Mouse (Mus musculus) intestine, embryonic 15.5 days (tissue): ENCODE data around the gene Pde4b. TPM values are rescaled to one million over a fixed set of nuclear protein-coding genes. Genes with fewer than 3 reads are reported as not detected.

ENCODE experiments used
- ATAC-seq: fragments of 200-750 bp; cut with Nextera tagmentation; 2 replicates; pipeline ENCODE4 v1.8.0; 2017; ENCODE audit warnings: moderate TSS enrichment, moderate library complexity
- H3K27ac ChIP-seq: fragments of 300-500 bp; sonication (generic); 2 replicates; pipeline ENCODE4 v1.5.1; 2015; ENCODE audit warnings: mild to moderate bottlenecking, inconsistent platforms
- H3K27me3 ChIP-seq: fragments of 300-500 bp; sonication (generic); replicated peaks from 2 replicates; pipeline ENCODE4 v1.6.1; 2015; ENCODE audit warnings: inconsistent platforms
- H3K36me3 ChIP-seq: fragments of 300-500 bp; sonication (generic); 2 replicates; pipeline ENCODE4 v1.6.1; 2015; ENCODE audit warnings: inconsistent platforms
- H3K4me1 ChIP-seq: fragments of 300-500 bp; sonication (generic); replicated peaks from 2 replicates; pipeline ENCODE4 v1.6.1; 2015; ENCODE audit warnings: inconsistent platforms
- H3K4me2 ChIP-seq: fragments of 300-500 bp; sonication (generic); replicated peaks from 2 replicates; pipeline ENCODE4 v1.6.1; 2015; ENCODE audit warnings: mild to moderate bottlenecking, inconsistent platforms
- H3K4me3 ChIP-seq: fragments of 300-500 bp; sonication (generic); replicated peaks from 2 replicates; pipeline ENCODE4 v1.5.1; 2015; ENCODE audit warnings: inconsistent platforms
- H3K9ac ChIP-seq: fragments of 300-500 bp; sonication (generic); 2 replicates; pipeline ENCODE4 v1.6.1; 2015; ENCODE audit warnings: inconsistent platforms
- H3K9me3 ChIP-seq: fragments of 300-500 bp; sonication (generic); 2 replicates; pipeline ENCODE4 v1.6.1; 2016; ENCODE audit warnings: inconsistent platforms
- WGBS: fragments of 180-500 bp; shearing (Covaris S2); methylation state at CpG from one replicate; pipeline ENCODE4 v1.1.7; 2015; 5-methylcytosine and 5-hydroxymethylcytosine counted together
- polyA plus RNA-seq: library from polyadenylated mRNA; unstranded; fragments of >200 nt; fragmentation: Nextera tagmentation; extraction: Ambion mirVana; gene quantifications from 2 replicates; pipeline ENCODE4 v1.2.1, GENCODE M21; 2015

The Pde4b gene
- polyA plus RNA-seq, 1 experiment from 2014 or later = 13.4 TPM

DNA sequence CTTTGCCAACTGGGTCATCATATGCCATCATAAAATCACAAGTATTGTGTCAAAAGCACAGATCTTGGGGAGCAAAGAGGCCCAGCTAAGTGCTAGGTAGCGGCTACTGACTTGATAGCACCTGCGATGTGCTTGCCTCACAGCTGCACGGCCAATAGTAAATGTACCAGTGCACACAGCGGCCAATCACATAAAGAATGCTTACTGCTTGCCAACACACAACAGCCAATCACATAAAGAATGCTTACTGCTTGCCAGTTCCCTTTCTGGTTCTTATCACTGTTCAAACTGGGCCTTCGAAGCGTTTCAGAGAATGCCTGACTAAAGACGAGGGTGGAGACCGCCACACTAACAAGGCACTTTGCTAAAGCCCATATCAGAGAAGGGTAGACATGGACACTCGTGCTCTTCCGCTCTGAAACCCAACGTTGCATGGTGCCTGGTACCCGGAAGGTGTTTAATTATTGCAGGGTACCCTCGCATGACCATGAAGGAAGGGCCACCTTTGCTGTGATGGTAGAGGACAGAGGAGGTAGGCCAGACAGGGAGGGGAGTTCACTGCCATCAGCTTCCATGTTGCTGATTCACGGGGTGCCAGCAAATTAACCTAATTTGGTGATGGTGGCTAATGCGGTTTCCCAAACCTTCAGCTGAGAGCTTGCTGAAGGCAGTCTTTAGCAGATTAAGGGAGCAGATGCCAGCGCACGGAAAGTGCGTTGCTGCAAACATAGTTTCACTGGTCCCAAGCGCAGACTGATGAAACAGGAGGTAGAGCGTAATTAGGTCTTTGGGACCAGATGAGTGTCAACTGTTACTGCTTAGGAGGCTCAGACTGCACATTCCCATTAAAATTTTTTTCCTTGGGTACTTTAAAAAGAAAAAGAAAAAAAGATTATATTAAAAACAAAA lies 409.2 kb downstream of the Pde4b start:
- no peak for ATAC-seq
- no peak overlapping the region for H3K9ac ChIP-seq

DNA sequence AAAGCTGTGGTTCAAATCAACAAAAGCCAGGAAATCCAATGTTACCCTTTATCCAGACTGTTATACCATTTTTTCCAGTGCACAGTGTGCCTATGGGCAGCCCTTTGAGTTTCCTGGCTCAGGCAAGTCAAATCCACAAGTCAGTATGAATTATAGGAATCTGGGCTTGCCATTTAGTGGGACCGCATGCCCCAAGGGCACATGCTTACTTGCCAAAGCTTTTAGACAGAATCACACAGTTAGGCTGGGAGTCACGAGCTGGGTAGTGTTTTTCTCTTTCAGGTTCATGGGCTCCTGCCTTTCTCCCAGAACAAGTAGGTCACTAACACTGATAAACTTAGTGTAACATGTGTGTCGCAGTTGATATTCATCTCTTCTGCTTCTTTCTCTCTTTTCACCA lies 409.9 kb downstream of the Pde4b start:
- Histone ChIP-seq H3K27me3 (no peaks in the 10 kb centered on the region), H3K9me3 (no peaks in the 10 kb centered on the region), H3K36me3 (no peaks in the 10 kb centered on the region), H3K9ac (no peak overlapping the region), H3K27ac (no peak overlapping the region), H3K4me3 (no peak overlapping the region), H3K4me1 (no peaks in the 10 kb centered on the region), H3K4me2 (no peak overlapping the region)
- ATAC-seq = no peak
- 80% methylated on average over 3 of the region's 3 CpGs for WGBS

More for the DNA sequence above, 409.2 kb downstream of the Pde4b start:
- no peaks in the 10 kb centered on the region for H3K9me3 ChIP-seq
- no peak overlapping the region for H3K4me3 ChIP-seq
- no peaks in the 10 kb centered on the region for H3K4me1 ChIP-seq
- H3K4me2 ChIP-seq = no peak overlapping the region
- 83% methylated on average over 20 of the region's 20 CpGs for WGBS
- H3K27ac ChIP-seq = no peak overlapping the region
- H3K36me3 ChIP-seq = no peaks in the 10 kb centered on the region
- H3K27me3 ChIP-seq = no peaks in the 10 kb centered on the region

DNA sequence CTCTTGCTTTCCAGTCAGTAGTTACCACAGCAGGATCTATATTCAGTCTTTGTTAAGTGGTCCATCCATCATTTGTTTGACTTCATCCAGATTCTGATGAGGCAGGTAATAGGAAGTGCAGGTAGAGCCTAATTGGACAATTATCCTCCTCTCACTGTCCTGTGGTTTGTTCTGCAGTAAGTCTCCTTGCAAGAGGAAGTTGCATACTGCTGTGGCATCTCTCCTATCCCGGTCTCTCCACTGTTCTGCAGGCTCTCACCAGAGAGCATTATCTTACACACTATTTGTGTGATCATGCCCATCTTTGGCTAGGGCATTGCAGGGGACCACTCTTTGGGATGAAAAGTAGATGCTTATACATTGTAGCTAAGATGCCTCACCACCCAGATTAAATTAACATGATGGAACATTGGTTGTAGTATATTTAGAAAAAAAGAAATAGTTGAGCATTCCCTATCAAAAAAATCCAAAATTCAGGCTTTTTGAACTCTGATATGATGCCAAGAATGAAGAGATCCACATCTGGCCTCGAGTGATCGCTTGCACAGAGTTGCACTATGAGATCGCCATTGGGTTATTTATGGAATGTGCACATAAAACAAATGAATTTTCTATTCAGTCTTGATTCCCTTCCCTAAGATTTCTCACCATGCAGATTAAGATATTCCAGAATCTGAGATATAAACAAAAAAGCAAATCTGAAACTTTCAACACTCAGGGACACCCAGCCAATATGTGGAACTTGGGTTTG lies 411.0 kb downstream of the Pde4b start:
- Histone ChIP-seq H3K36me3 (no peaks in the 10 kb centered on the region), H3K9me3 (no peaks in the 10 kb centered on the region), H3K27ac (no peak overlapping the region), H3K4me1 (no peaks in the 10 kb centered on the region), H3K4me3 (no peak overlapping the region), H3K27me3 (no peaks in the 10 kb centered on the region), H3K9ac (no peak overlapping the region), H3K4me2 (no peak overlapping the region)
- no peak for ATAC-seq
- WGBS = 59% methylated on average over 4 of the region's 4 CpGs

- no peaks in the 10 kb centered on the region for H3K9me3 ChIP-seq
- H3K36me3 ChIP-seq = no peaks in the 10 kb centered on the region
- H3K27me3 ChIP-seq = no peaks in the 10 kb centered on the region
- 82% methylated on average over 1 of the region's 1 CpGs for WGBS
- no peak overlapping the region for H3K27ac ChIP-seq
- H3K9ac ChIP-seq = no peak overlapping the region
- no peaks in the 10 kb centered on the region for H3K4me1 ChIP-seq
- no peak for ATAC-seq
- no peak overlapping the region for H3K4me3 ChIP-seq
- no peak overlapping the region for H3K4me2 ChIP-seq
Observed at GRCm38 (mm10) chr4:102498920-102499316, 411.6 kb downstream of the Pde4b start.

- Histone ChIP-seq H3K4me3 (no peak overlapping the region), H3K27me3 (no peaks in the 10 kb centered on the region), H3K9me3 (no peaks in the 10 kb centered on the region), H3K4me1 (0 out of 2 replicates have a peak, but pooled peaks cover 2% of the 10 kb centered on the region), H3K9ac (no peak overlapping the region), H3K4me2 (no peak overlapping the region), H3K27ac (no peak overlapping the region), H3K36me3 (no peaks in the 10 kb centered on the region)
- ATAC-seq = no peak
- 70% methylated on average over 6 of the region's 6 CpGs for WGBS
Observed at GRCm38 (mm10) chr4:102505714-102506113, 418.4 kb downstream of the Pde4b start.

DNA sequence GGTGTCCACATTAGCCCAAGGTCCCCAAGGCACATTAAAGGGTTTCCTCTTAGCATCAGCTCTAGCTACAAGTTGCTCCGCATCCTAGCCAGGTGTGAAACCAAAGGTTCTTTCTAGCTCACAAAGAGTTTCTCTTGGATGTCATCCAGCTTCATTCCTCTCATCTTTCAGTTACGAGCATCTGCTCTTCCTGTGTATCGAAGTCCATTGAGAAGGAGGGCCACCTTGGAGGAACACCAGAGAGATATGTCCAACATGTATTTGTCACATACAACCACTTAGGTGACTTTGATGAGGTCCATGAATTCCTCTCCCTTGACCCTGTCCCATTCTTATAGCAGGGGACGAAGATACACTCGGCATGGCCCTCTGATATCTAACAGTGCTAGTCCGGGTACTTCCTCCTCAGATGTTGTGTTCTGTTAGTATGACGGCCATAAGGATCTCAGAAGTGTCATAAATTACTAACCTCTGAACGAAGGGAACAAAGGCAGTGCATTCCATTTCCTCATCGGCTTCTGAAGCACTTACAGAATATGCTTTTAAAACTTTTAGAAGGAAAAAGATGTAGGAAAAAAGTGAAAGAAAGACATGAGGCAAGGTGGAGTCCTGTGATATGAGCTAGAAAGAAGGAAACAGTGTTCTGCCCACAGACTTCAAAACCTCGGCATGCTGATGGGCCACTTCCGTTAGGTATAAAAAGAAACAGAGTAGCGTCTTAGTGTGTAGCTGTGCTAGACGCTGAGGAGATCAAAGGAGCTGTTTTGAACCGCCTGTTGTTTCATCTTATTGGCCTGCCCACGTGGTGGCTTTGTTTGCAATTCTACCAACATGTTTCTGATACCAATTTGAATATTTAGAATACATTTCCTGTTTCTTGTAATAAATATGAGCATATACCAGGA lies 419.3 kb downstream of the Pde4b start:
- Histone ChIP-seq H3K4me2 (no peak overlapping the region), H3K27me3 (no peaks in the 10 kb centered on the region), H3K4me1 (peaks cover 7% of the 10 kb centered on the region), H3K36me3 (no peaks in the 10 kb centered on the region), H3K4me3 (no peak overlapping the region), H3K27ac (no peak overlapping the region), H3K9me3 (no peaks in the 10 kb centered on the region), H3K9ac (no peak overlapping the region)
- 64% methylated on average over 15 of the region's 15 CpGs for WGBS
- no peak for ATAC-seq

- Histone ChIP-seq H3K4me3 (no peak overlapping the region), H3K27ac (no peak overlapping the region), H3K4me2 (no peak overlapping the region), H3K9ac (no peak overlapping the region), H3K9me3 (no peaks in the 10 kb centered on the region), H3K4me1 (peaks cover 11% of the 10 kb centered on the region), H3K27me3 (no peaks in the 10 kb centered on the region), H3K36me3 (no peaks in the 10 kb centered on the region)
- no peak for ATAC-seq
- 76% methylated on average over 9 of the region's 9 CpGs for WGBS
Observed at GRCm38 (mm10) chr4:102507344-102507743, 420.0 kb downstream of the Pde4b start.

GRCm38 (mm10) chr4:102507753-102508152 lies 420.4 kb downstream of the Pde4b start:
- H3K9ac ChIP-seq = no peak overlapping the region
- no peak overlapping the region for H3K4me3 ChIP-seq
- no peak overlapping the region for H3K27ac ChIP-seq
- no peak for ATAC-seq
- 86% methylated on average over 2 of the region's 2 CpGs for WGBS
- peaks cover 11% of the 10 kb centered on the region for H3K4me1 ChIP-seq
- H3K9me3 ChIP-seq = no peaks in the 10 kb centered on the region
- no peaks in the 10 kb centered on the region for H3K36me3 ChIP-seq
- no peaks in the 10 kb centered on the region for H3K27me3 ChIP-seq
- no peak overlapping the region for H3K4me2 ChIP-seq

- WGBS = 70% methylated on average over 6 of the region's 6 CpGs
Observed at GRCm38 (mm10) chr4:102510061-102510460, 422.7 kb downstream of the Pde4b start.

GRCm38 (mm10) chr4:102510939-102511391 lies 423.6 kb downstream of the Pde4b start:
- peak; percentile 76 for ATAC-seq
- H3K4me1 ChIP-seq = peaks cover 11% of the 10 kb centered on the region
- no peaks in the 10 kb centered on the region for H3K27me3 ChIP-seq
- no peaks in the 10 kb centered on the region for H3K36me3 ChIP-seq
- H3K9ac ChIP-seq = 0 out of 2 replicates have a peak overlapping the region, but pooled peaks have one; percentile 1
- H3K9me3 ChIP-seq = no peaks in the 10 kb centered on the region
- 16% methylated on average over 8 of the region's 8 CpGs for WGBS
- peak overlapping the region; percentile 88 for H3K27ac ChIP-seq
- H3K4me3 ChIP-seq = no peak overlapping the region; the same call in 1 of the 2 replicates
- H3K4me2 ChIP-seq = peak overlapping the region; percentile 42

More at GRCm38 (mm10) chr4:102510061-102510460, 422.7 kb downstream of the Pde4b start:
- ATAC-seq = no peak
- H3K9me3 ChIP-seq = no peaks in the 10 kb centered on the region
- no peak overlapping the region for H3K27ac ChIP-seq
- H3K27me3 ChIP-seq = no peaks in the 10 kb centered on the region
- no peak overlapping the region for H3K4me3 ChIP-seq
- H3K4me1 ChIP-seq = peaks cover 11% of the 10 kb centered on the region
- H3K4me2 ChIP-seq = no peak overlapping the region
- no peaks in the 10 kb centered on the region for H3K36me3 ChIP-seq
- H3K9ac ChIP-seq = no peak overlapping the region

GRCm38 (mm10) chr4:102511511-102511910 lies 424.2 kb downstream of the Pde4b start:
- Histone ChIP-seq H3K27ac (peak overlapping the region; percentile 88), H3K9ac (0 out of 2 replicates have a peak overlapping the region, but pooled peaks have one; percentile 1), H3K4me1 (peaks cover 9% of the 10 kb centered on the region), H3K4me2 (peak overlapping the region; percentile 42), H3K36me3 (no peaks in the 10 kb centered on the region), H3K9me3 (no peaks in the 10 kb centered on the region), H3K4me3 (no peak overlapping the region), H3K27me3 (no peaks in the 10 kb centered on the region)
- 4% methylated on average over 11 of the region's 11 CpGs for WGBS
- ATAC-seq = peak; percentile 88
